Comparison of ENCODE assay signal across 1 mouse cellular context in the genomic region with DNA sequence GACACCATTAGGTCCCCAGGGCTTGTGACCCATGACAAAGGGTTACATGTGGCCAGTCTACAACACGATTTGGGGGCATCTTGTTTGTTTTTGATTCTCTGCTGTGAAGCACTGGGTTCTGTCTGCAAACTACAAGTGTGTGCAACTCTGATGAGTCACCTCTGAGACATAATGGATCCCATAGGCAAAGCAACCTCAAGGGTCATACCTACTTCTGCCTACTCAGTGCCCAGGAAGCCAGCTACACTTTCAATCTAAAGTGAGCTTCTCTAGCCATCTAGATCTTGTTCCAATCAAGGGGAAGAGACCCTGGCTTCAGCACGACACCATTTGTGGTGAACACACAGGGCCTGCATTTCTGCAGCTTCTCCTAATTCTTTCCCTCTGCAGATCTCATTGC.
A peak's percentile ranks its signal among the peaks of the same experiment; 100 is the strongest.
TF ChIP-seq lines count a peak whose summit lies in the region.

No protein-coding gene starts in this region.

TF ChIP-seq in CH12.LX, 34 proteins besides CTCF, POLR2A, EP300 and RAD21:
- 0 out of 2 replicates have a peak, but pooled peaks have one; percentile 40 for TF ChIP-seq JUND (conservative IDR thresholded peaks at IDR 0.05; ENCODE audit: low read depth, low read length)
- no peak for TF ChIP-seq MAZ (IDR thresholded peaks at IDR 0.05; ENCODE audit: low read depth, low read length)
- TF ChIP-seq SIN3A (IDR thresholded peaks at IDR 0.05; ENCODE audit: low read length), result no peak
- TF ChIP-seq HCFC1 (IDR thresholded peaks at IDR 0.05; ENCODE audit: low read depth, low read length), result no peak
- no peak for TF ChIP-seq ZC3H11A (IDR thresholded peaks at IDR 0.05; ENCODE audit: low read depth, low read length)
- no peak for TF ChIP-seq BHLHE40 (IDR thresholded peaks at IDR 0.05; ENCODE audit: low read depth, low read length)
- TF ChIP-seq JUN (IDR thresholded peaks at IDR 0.05; ENCODE audit: insufficient read depth, low read depth, low read length), result 0 out of 2 replicates have a peak, but pooled peaks have one; percentile 12
- TF ChIP-seq ZMIZ1 (IDR thresholded peaks at IDR 0.05; ENCODE audit: low read depth, low read length), result no peak
- TF ChIP-seq SMC3 (IDR thresholded peaks at IDR 0.05; ENCODE audit: low read depth, low read length), result no peak
- TF ChIP-seq KAT2A (IDR thresholded peaks at IDR 0.05; ENCODE audit: insufficient replicate concordance, low read length), result no peak
- no peak for TF ChIP-seq CHD2 (IDR thresholded peaks at IDR 0.05; ENCODE audit: low read length)
TF ChIP-seq in CH12.LX: peak in this region for 2.
